Mouse (Mus musculus) neural tube, embryonic 12.5 days (tissue): ENCODE measurements at regions not wholly inside any gene's neighbourhood (a gene's known extent, or its start where the extent isn't known, plus 50 kb on each side); places are given as distances from the start of the nearest gene placed in this dataset.

ENCODE experiments used
- ATAC-seq: fragments of 200-750 bp; cut with Nextera tagmentation; 2 replicates; pipeline ENCODE4 v1.8.0; 2017; ENCODE audit warnings: low read depth, mild to moderate bottlenecking, moderate TSS enrichment, moderate library complexity; ENCODE audit not compliant: low FRiP score
- H3K27ac ChIP-seq: fragments of 300-500 bp; sonication (generic); 2 replicates; pipeline ENCODE4 v1.5.1; 2016
- H3K27me3 ChIP-seq: fragments of 300-500 bp; sonication (generic); replicated peaks from 2 replicates; pipeline ENCODE4 v1.6.1; 2016; ENCODE audit warnings: mild to moderate bottlenecking
- H3K36me3 ChIP-seq: fragments of 300-500 bp; sonication (generic); 2 replicates; pipeline ENCODE4 v1.6.1; 2016; ENCODE audit warnings: mild to moderate bottlenecking
- H3K4me1 ChIP-seq: fragments of 300-500 bp; sonication (generic); 2 replicates; pipeline ENCODE4 v1.6.1; 2016
- H3K4me2 ChIP-seq: fragments of 300-500 bp; sonication (generic); replicated peaks from 2 replicates; pipeline ENCODE4 v1.6.1; 2016; ENCODE audit warnings: mild to moderate bottlenecking
- H3K4me3 ChIP-seq: fragments of 300-500 bp; sonication (generic); 2 replicates; pipeline ENCODE4 v1.5.1; 2016
- H3K9ac ChIP-seq: fragments of 300-500 bp; sonication (generic); 2 replicates; pipeline ENCODE4 v1.6.1; 2016; ENCODE audit warnings: mild to moderate bottlenecking
- H3K9me3 ChIP-seq: fragments of 300-500 bp; sonication (generic); 2 replicates; pipeline ENCODE4 v1.6.1; 2016; ENCODE audit warnings: mild to moderate bottlenecking
- WGBS: fragments of 180-500 bp; shearing (Covaris S2); methylation state at CpG from one replicate; pipeline ENCODE4 v1.1.7; 2016; 5-methylcytosine and 5-hydroxymethylcytosine counted together

- Histone ChIP-seq H3K36me3 (no peaks in the 10 kb centered on the region), H3K27me3 (no peaks in the 10 kb centered on the region), H3K27ac (no peak overlapping the region), H3K9me3 (no peaks in the 10 kb centered on the region), H3K4me1 (no peaks in the 10 kb centered on the region; the same call in 1 of the 2 replicates), H3K9ac (no peak overlapping the region), H3K4me2 (no peak overlapping the region), H3K4me3 (no peak overlapping the region)
- no peak for ATAC-seq
- 69% methylated on average over 3 of the region's 3 CpGs for WGBS
Observed at GRCm38 (mm10) chr8:86318531-86318930, 262.0 kb downstream of the Abcc12 start.

- Histone ChIP-seq H3K4me3 (no peak overlapping the region), H3K4me2 (no peak overlapping the region), H3K9me3 (no peaks in the 10 kb centered on the region), H3K4me1 (no peaks in the 10 kb centered on the region), H3K27ac (no peak overlapping the region), H3K36me3 (no peaks in the 10 kb centered on the region), H3K27me3 (no peaks in the 10 kb centered on the region), H3K9ac (no peak overlapping the region)
- no peak for ATAC-seq
- 87% methylated on average over 7 of the region's 7 CpGs for WGBS
Observed at GRCm38 (mm10) chr8:86316236-86316635, 264.2 kb downstream of the Abcc12 start.

GRCm38 (mm10) chr8:86309460-86309859, 271.0 kb downstream of the Abcc12 start:
- H3K4me2 ChIP-seq = no peak overlapping the region
- H3K9me3 ChIP-seq = no peaks in the 10 kb centered on the region
- H3K4me1 ChIP-seq = no peaks in the 10 kb centered on the region
- no peak overlapping the region for H3K27ac ChIP-seq
- H3K27me3 ChIP-seq = no peaks in the 10 kb centered on the region
- ATAC-seq = no peak
- WGBS = 82% methylated on average over 2 of the region's 2 CpGs
- no peaks in the 10 kb centered on the region for H3K36me3 ChIP-seq
- H3K4me3 ChIP-seq = no peak overlapping the region
- no peak overlapping the region for H3K9ac ChIP-seq

GRCm38 (mm10) chr8:86307339-86307738, 273.1 kb downstream of the Abcc12 start:
- Histone ChIP-seq H3K36me3 (no peaks in the 10 kb centered on the region), H3K27ac (no peak overlapping the region), H3K4me3 (no peak overlapping the region), H3K9ac (no peak overlapping the region), H3K9me3 (no peaks in the 10 kb centered on the region), H3K4me2 (no peak overlapping the region), H3K4me1 (no peaks in the 10 kb centered on the region), H3K27me3 (no peaks in the 10 kb centered on the region)
- no peak for ATAC-seq
- WGBS = 87% methylated on average over 3 of the region's 3 CpGs

DNA sequence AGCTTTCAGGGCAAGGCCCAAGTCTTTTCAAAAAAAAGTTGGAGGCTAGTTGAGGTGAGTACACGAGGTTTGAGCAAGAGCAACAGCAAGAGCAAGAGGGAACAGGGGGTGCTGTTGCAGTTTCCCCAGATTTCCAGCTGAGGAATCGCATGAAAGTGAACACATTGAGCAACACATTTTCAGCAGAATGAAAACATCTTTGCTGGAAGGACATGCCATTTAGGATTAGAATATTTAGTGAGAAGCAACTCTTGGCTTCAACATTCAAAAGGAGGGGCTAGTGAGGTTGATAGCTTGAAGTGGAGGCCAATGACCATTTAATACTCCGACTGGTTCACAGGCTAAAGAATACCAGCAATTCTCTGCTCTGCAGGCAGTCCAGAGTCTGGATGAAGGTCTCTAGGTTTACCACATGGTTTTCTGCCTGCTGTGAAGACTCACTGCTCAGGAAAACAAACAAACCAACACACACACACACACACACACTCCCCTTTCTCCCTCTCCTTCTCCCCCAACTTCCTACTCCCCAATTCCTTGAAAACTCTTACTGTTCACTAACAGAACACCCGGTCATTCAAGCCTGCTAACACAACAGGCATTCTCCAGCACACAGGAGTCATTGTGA, 278.5 kb downstream of the Abcc12 start:
- Histone ChIP-seq H3K27me3 (no peaks in the 10 kb centered on the region), H3K9ac (no peak overlapping the region), H3K4me1 (no peaks in the 10 kb centered on the region), H3K36me3 (no peaks in the 10 kb centered on the region), H3K27ac (no peak overlapping the region), H3K9me3 (no peaks in the 10 kb centered on the region), H3K4me3 (no peak overlapping the region), H3K4me2 (no peak overlapping the region)
- 36% methylated on average over 4 of the region's 4 CpGs for WGBS
- ATAC-seq = no peak

DNA sequence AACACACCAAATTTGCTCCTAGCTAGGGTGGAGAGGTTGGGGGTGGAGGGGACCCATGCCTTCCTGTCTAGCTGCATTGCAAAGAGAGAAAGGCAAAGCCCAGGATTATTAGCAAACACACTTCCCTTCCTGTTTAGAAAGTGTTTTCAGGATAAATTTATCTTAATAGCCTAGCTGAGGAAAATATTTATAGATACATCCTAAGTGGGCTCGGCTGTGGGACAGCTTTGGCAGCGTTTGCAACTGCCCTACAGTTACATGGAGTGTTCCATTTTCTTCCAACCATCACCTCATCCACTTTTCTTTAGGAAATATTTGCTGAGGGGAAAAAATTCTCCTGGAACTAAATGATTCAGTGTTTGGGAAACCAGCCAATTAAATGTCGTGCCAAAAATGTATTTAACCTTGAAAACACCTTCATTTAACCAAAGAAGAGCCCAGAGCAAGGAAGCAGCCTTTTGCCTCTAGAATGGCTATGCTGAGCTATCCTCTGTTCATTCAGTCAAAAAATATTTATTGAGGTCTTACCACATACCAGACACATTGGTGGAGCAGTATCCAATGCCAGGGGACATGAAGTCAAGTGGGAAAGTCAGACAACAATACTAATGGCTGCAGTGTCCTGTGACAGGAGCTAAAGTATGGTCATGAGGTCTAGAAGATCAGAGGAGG, 291.6 kb downstream of the Abcc12 start:
- Histone ChIP-seq H3K27ac (no peak overlapping the region), H3K4me1 (no peaks in the 10 kb centered on the region), H3K4me2 (no peak overlapping the region), H3K27me3 (no peaks in the 10 kb centered on the region), H3K4me3 (no peak overlapping the region), H3K36me3 (no peaks in the 10 kb centered on the region), H3K9me3 (no peaks in the 10 kb centered on the region), H3K9ac (no peak overlapping the region)
- no peak for ATAC-seq
- WGBS = 84% methylated on average over 3 of the region's 3 CpGs

DNA sequence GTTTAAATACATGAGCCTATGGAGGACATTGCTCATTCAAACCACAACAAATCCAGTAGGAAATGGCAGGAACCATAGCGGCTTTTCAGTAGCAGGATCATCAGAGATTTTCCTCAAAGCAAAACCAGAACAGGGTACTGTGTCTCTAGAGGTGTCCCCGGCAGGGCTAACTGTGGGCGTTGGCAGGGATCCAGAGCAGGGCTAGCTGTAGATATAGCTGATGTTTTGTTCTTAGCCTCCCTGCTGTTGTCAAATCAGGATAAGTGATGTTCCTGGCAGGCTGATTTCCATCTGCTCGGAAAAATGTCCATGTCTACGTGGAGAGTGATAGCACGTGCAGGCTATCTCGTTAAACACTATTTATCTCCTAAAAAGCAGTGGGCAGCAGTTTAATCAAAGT, 297.6 kb downstream of the Abcc12 start:
- Histone ChIP-seq H3K4me2 (no peak overlapping the region), H3K27ac (no peak overlapping the region), H3K9me3 (no peaks in the 10 kb centered on the region), H3K9ac (no peak overlapping the region), H3K36me3 (no peaks in the 10 kb centered on the region), H3K27me3 (no peaks in the 10 kb centered on the region), H3K4me1 (no peaks in the 10 kb centered on the region), H3K4me3 (no peak overlapping the region)
- no peak for ATAC-seq
- WGBS = 51% methylated on average over 7 of the region's 7 CpGs

DNA sequence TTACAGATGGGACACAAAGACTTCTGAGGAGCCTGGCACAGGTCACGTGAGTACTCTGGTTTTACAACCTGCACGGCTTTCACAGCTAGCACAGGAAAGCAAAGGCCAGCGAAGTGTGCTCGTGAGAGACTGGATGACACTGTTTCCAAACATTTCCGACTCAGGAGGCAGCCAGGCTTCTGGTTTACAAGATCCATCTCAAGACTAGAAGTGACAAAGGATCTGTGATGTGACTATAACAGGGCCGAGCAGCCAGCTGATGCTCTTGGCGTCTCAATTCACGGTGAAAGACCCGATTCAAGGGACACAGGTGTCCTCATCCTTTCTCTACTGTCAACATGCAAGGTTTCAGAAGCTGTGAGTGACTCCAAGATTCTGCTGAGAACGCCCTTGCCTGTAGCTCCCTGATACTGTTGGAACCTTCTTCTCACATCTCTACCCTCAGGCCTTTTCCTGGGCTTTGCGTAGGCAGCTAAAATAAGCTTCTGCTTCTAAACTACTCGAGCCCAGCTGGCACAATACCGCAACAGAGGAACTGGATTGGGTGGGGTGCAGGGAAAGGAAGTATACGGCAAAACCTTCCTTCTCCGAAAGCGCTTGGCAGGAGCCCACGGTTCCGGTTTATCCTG, 300.3 kb downstream of the Abcc12 start:
- ATAC-seq = no peak
- Histone ChIP-seq H3K36me3 (no peaks in the 10 kb centered on the region), H3K4me2 (no peak overlapping the region), H3K9ac (no peak overlapping the region), H3K4me1 (no peaks in the 10 kb centered on the region), H3K9me3 (no peaks in the 10 kb centered on the region), H3K27ac (no peak overlapping the region), H3K27me3 (no peaks in the 10 kb centered on the region), H3K4me3 (no peak overlapping the region)
- 80% methylated on average over 18 of the region's 18 CpGs for WGBS

- no peak overlapping the region for H3K27ac ChIP-seq
- H3K9me3 ChIP-seq = no peaks in the 10 kb centered on the region
- H3K4me3 ChIP-seq = no peak overlapping the region
- no peak overlapping the region for H3K9ac ChIP-seq
- no peaks in the 10 kb centered on the region for H3K36me3 ChIP-seq
- no peak for ATAC-seq
- H3K4me2 ChIP-seq = no peak overlapping the region
- peaks cover 3% of the 10 kb centered on the region; the same call in 1 of the 2 replicates for H3K4me1 ChIP-seq
- H3K27me3 ChIP-seq = no peaks in the 10 kb centered on the region
- 92% methylated on average over 4 of the region's 4 CpGs for WGBS
Observed at GRCm38 (mm10) chr8:86275699-86276098, 304.8 kb downstream of the Abcc12 start.

- 26% methylated on average over 3 of the region's 3 CpGs for WGBS
- ATAC-seq = no peak
- H3K27ac ChIP-seq = no peak overlapping the region
Observed at GRCm38 (mm10) chr8:86273811-86274210, 306.7 kb downstream of the Abcc12 start.

GRCm38 (mm10) chr8:86272626-86273025, 307.9 kb downstream of the Abcc12 start:
- ATAC-seq = no peak
- no peak overlapping the region for H3K4me2 ChIP-seq
- H3K27me3 ChIP-seq = no peaks in the 10 kb centered on the region
- H3K27ac ChIP-seq = no peak overlapping the region
- no peak overlapping the region for H3K9ac ChIP-seq
- H3K4me1 ChIP-seq = peaks cover 3% of the 10 kb centered on the region; the same call in 1 of the 2 replicates
- no peak overlapping the region for H3K4me3 ChIP-seq
- 38% methylated on average over 1 of the region's 1 CpGs for WGBS
- H3K9me3 ChIP-seq = no peaks in the 10 kb centered on the region
- no peaks in the 10 kb centered on the region for H3K36me3 ChIP-seq

More at GRCm38 (mm10) chr8:86273811-86274210, 306.7 kb downstream of the Abcc12 start:
- Histone ChIP-seq H3K4me1 (peaks cover 3% of the 10 kb centered on the region; the same call in 1 of the 2 replicates), H3K27me3 (no peaks in the 10 kb centered on the region), H3K9ac (no peak overlapping the region), H3K4me2 (no peak overlapping the region), H3K9me3 (no peaks in the 10 kb centered on the region), H3K36me3 (no peaks in the 10 kb centered on the region), H3K4me3 (no peak overlapping the region)

- no peak overlapping the region for H3K4me3 ChIP-seq
- ATAC-seq = no peak
- no peaks in the 10 kb centered on the region for H3K27me3 ChIP-seq
- no peak overlapping the region for H3K27ac ChIP-seq
- H3K9ac ChIP-seq = no peak overlapping the region
- 89% methylated on average over 6 of the region's 6 CpGs for WGBS
- H3K9me3 ChIP-seq = no peaks in the 10 kb centered on the region
- H3K4me1 ChIP-seq = peaks cover 3% of the 10 kb centered on the region; the same call in 1 of the 2 replicates
- no peaks in the 10 kb centered on the region for H3K36me3 ChIP-seq
- H3K4me2 ChIP-seq = no peak overlapping the region
Observed at GRCm38 (mm10) chr8:86271477-86271876, 309.0 kb downstream of the Abcc12 start.
